Mouse (Mus musculus): ENCODE measurements around the gene Rtn4rl1. TPM values are rescaled to one million over a fixed set of nuclear protein-coding genes. Genes with fewer than 3 reads are reported as not detected.

The Rtn4rl1 gene
- polyA plus RNA-seq (2015; fragmentation: Illumina TruSeq; extraction: RNeasy Lipid Tissue Mini Kit (QIAGEN cat#74804); ENCODE audit: low read depth, low replicate concordance), result 38.6 TPM

GRCm38 (mm10) chr11:75193256-75194071 lies at the start of gene Rtn4rl1:
Gene Rtn4rl1 (plus strand): TSS chr11:75193783.

GRCm38 (mm10) chr11:75169405-75170080 lies 24.0 kb upstream of the Rtn4rl1 start, which contains the start of gene Hic1:
Gene Hic1 (minus strand): TSS chr11:75169519.

GRCm38 (mm10) chr11:75178672-75179208 lies 14.8 kb upstream of the Rtn4rl1 start, which contains the start of gene Ovca2:
Gene Ovca2 (minus strand): TSS chr11:75178835.

GRCm38 (mm10) chr11:75190905-75191441 lies 2.6 kb upstream of the Rtn4rl1 start, which contains the start of gene Dph1:
Gene Dph1 (minus strand): TSS chr11:75191241.

Other genes starting within 250 kb of the Rtn4rl1 start
- 1.7 TPM for gene Hic1, start 24.3 kb upstream of the Rtn4rl1 start, polyA plus RNA-seq (2015; fragmentation: Illumina TruSeq; extraction: RNeasy Lipid Tissue Mini Kit (QIAGEN cat#74804); ENCODE audit: low read depth, low replicate concordance)
- gene Ovca2, start 14.9 kb upstream of the Rtn4rl1 start, polyA plus RNA-seq (2015; fragmentation: Illumina TruSeq; extraction: RNeasy Lipid Tissue Mini Kit (QIAGEN cat#74804); ENCODE audit: low read depth, low replicate concordance), result 13.2 TPM
- 16.6 TPM for gene Dph1, start 2.5 kb upstream of the Rtn4rl1 start, polyA plus RNA-seq (2015; fragmentation: Illumina TruSeq; extraction: RNeasy Lipid Tissue Mini Kit (QIAGEN cat#74804); ENCODE audit: low read depth, low replicate concordance)
- 56.3 TPM for gene Rpa1, start 154.5 kb downstream of the Rtn4rl1 start, polyA plus RNA-seq (2015; fragmentation: Illumina TruSeq; extraction: RNeasy Lipid Tissue Mini Kit (QIAGEN cat#74804); ENCODE audit: low read depth, low replicate concordance)
- 8.3 TPM for gene Smyd4, start 154.7 kb downstream of the Rtn4rl1 start, polyA plus RNA-seq (2015; fragmentation: Illumina TruSeq; extraction: RNeasy Lipid Tissue Mini Kit (QIAGEN cat#74804); ENCODE audit: low read depth, low replicate concordance)
- 18.2 TPM for gene Serpinf1, start 228.9 kb downstream of the Rtn4rl1 start, polyA plus RNA-seq (2015; fragmentation: Illumina TruSeq; extraction: RNeasy Lipid Tissue Mini Kit (QIAGEN cat#74804); ENCODE audit: low read depth, low replicate concordance)
- gene Serpinf2, start 245.8 kb downstream of the Rtn4rl1 start, polyA plus RNA-seq (2015; fragmentation: Illumina TruSeq; extraction: RNeasy Lipid Tissue Mini Kit (QIAGEN cat#74804); ENCODE audit: low read depth, low replicate concordance), result 0.34 TPM

All from brain, adult 10 weeks (tissue).